Comparison of ENCODE assay signal across 9 mouse cellular contexts in genomic region chr13:46096968-46097367, GRCm38 (mm10).
DNase-seq lines count a peak whose midpoint lies in the region; ATAC-seq and TF ChIP-seq lines count a peak whose summit lies in the region.
"Had no signal": no experiment of that assay in that cellular context is flagged by ENCODE, and none has a peak within 500 bp of the region (broad histone marks: within the 10 kb centered on the region; RNA-seq: fewer than 3 reads in every experiment).

No protein-coding gene starts in this region.

- intact Hi-C loops in heart, adult 2 months (cut with DNase I), result no loop called here

- no peak overlapping the region for H3K4me3 ChIP-seq in heart, postnatal 0 days (ENCODE audit: low read depth, low read length)
- no peak overlapping the region for H3K4me3 ChIP-seq in heart, adult 2 months
- no peak overlapping the region for H3K4me3 ChIP-seq in intestine, embryonic 16.5 days (ENCODE audit: low read length)
- H3K4me3 ChIP-seq in cerebellum, adult 2 months (replicated peaks; ENCODE audit: insufficient read depth, low read depth, low read length), result no peak overlapping the region
- H3K4me3 ChIP-seq: limb, embryonic 15.5 days had no signal

- no peaks in the 10 kb centered on the region for H3K79me2 ChIP-seq in heart, adult 2 months (replicated peaks; ENCODE audit: control insufficient read depth, insufficient read depth, low read length)

- ATAC-seq in heart, postnatal 0 days (ENCODE audit: insufficient read depth, low read depth), result no peak
- ATAC-seq in intestine, embryonic 16.5 days, result 0 out of 2 replicates have a peak, but pooled peaks have one; percentile 31

- WGBS in heart, postnatal 0 days, result 5% methylated on average over 5 of the region's 5 CpGs
- WGBS in heart, adult 2 months, result 2% methylated on average over 5 of the region's 5 CpGs
- 2% methylated on average over 5 of the region's 5 CpGs for WGBS in intestine, embryonic 16.5 days
- 7% methylated on average over 5 of the region's 5 CpGs for WGBS in cerebellum, adult 2 months

- H3K27ac ChIP-seq in heart, postnatal 0 days (ENCODE audit: low read depth), result no peak overlapping the region
- H3K27ac ChIP-seq in heart, adult 2 months, result no peak overlapping the region
- H3K27ac ChIP-seq in intestine, embryonic 16.5 days (ENCODE audit: low read length), result no peak overlapping the region
- H3K27ac ChIP-seq in cerebellum, adult 2 months (ENCODE audit: insufficient read depth, low read length), result no peak overlapping the region
- H3K27ac ChIP-seq: limb, embryonic 15.5 days had no signal

- H3K9me3 ChIP-seq in heart, postnatal 0 days (replicated peaks; ENCODE audit: control insufficient read depth, low read length), result no peaks in the 10 kb centered on the region
- H3K9me3 ChIP-seq in intestine, embryonic 16.5 days (ENCODE audit: control insufficient read depth, low read length), result no peaks in the 10 kb centered on the region
- H3K9me3 ChIP-seq: limb, embryonic 15.5 days had no signal

- no peak for TF ChIP-seq CTCF in heart, postnatal 0 days (IDR thresholded peaks at IDR 0.05; ENCODE audit: low read depth)
- no peak for TF ChIP-seq CTCF in heart, adult 2 months (IDR thresholded peaks at IDR 0.05)
- TF ChIP-seq CTCF in cerebellum, adult 2 months (IDR thresholded peaks at IDR 0.05; ENCODE audit: borderline replicate concordance, insufficient read depth, low read depth, low read length), result no peak

- DNase-seq in heart, postnatal 0 days (ENCODE audit: low spot score), result peak; percentile 14
- DNase-seq in heart, adult 2 months, result no peak
- peak; percentile 19 for DNase-seq in thymus, postnatal 14 days
- no peak for DNase-seq in thymus, postnatal 25 days
- DNase-seq in retina, postnatal 1 day, result peak; percentile 79
- DNase-seq in cerebellum, adult 2 months, result no peak
- no peak for DNase-seq in left cerebral cortex, adult 18-20 months (ENCODE audit: low spot score in 2 of 2)

- no peak for TF ChIP-seq EP300 in heart, postnatal 0 days (IDR thresholded peaks at IDR 0.05; ENCODE audit: low read depth)
- TF ChIP-seq EP300 in heart, adult 2 months (IDR thresholded peaks at IDR 0.05; ENCODE audit: insufficient read depth, low read depth, low read length), result no peak

- TF ChIP-seq POLR2A in heart, adult 2 months (IDR thresholded peaks at IDR 0.05; ENCODE audit: insufficient read depth, low read depth, low read length), result no peak
- TF ChIP-seq POLR2A in cerebellum, adult 2 months (IDR thresholded peaks at IDR 0.05; ENCODE audit: borderline replicate concordance, insufficient read depth, low read length), result no peak

- no peaks in the 10 kb centered on the region for H3K36me3 ChIP-seq in heart, postnatal 0 days (replicated peaks; ENCODE audit: control insufficient read depth, insufficient read depth, low read length)
- H3K36me3 ChIP-seq in heart, adult 2 months (ENCODE audit: control insufficient read depth, insufficient read depth, low read length), result no peaks in the 10 kb centered on the region
- H3K36me3 ChIP-seq in intestine, embryonic 16.5 days (ENCODE audit: control insufficient read depth, insufficient read depth, low read length), result no peaks in the 10 kb centered on the region
- H3K36me3 ChIP-seq: limb, embryonic 15.5 days had no signal

- H3K9ac ChIP-seq in heart, postnatal 0 days (replicated peaks; ENCODE audit: low read depth, low read length), result no peak overlapping the region
- H3K9ac ChIP-seq in heart, adult 2 months (ENCODE audit: low read depth, low read length), result no peak overlapping the region
- no peak overlapping the region for H3K9ac ChIP-seq in intestine, embryonic 16.5 days (ENCODE audit: low read depth, low read length)
- H3K9ac ChIP-seq: limb, embryonic 15.5 days had no signal

- H3K4me2 ChIP-seq in heart, postnatal 0 days (ENCODE audit: low read depth, low read length), result no peak overlapping the region
- no peak overlapping the region for H3K4me2 ChIP-seq in intestine, embryonic 16.5 days (ENCODE audit: low read depth, low read length)
- H3K4me2 ChIP-seq: limb, embryonic 15.5 days had no signal

- no peaks in the 10 kb centered on the region for H3K4me1 ChIP-seq in heart, postnatal 0 days (ENCODE audit: control insufficient read depth, insufficient read depth)
- no peaks in the 10 kb centered on the region for H3K4me1 ChIP-seq in heart, adult 2 months (ENCODE audit: control insufficient read depth, insufficient read depth, low read length)
- no peaks in the 10 kb centered on the region for H3K4me1 ChIP-seq in intestine, embryonic 16.5 days (ENCODE audit: control insufficient read depth, insufficient read depth, low read length)
- no peaks in the 10 kb centered on the region for H3K4me1 ChIP-seq in cerebellum, adult 2 months (ENCODE audit: control insufficient read depth, insufficient read depth, low read length)
- H3K4me1 ChIP-seq: limb, embryonic 15.5 days had no signal

- no peaks in the 10 kb centered on the region for H3K27me3 ChIP-seq in heart, postnatal 0 days (ENCODE audit: control insufficient read depth, insufficient read depth, low read length)
- H3K27me3 ChIP-seq in heart, adult 2 months (ENCODE audit: control insufficient read depth, insufficient read depth, low read length), result no peaks in the 10 kb centered on the region
- H3K27me3 ChIP-seq in intestine, embryonic 16.5 days (replicated peaks; ENCODE audit: control insufficient read depth, insufficient read depth, low read length), result no peaks in the 10 kb centered on the region
- no peaks in the 10 kb centered on the region for H3K27me3 ChIP-seq in cerebellum, adult 2 months (ENCODE audit: control insufficient read depth, insufficient read depth, low read length)
- H3K27me3 ChIP-seq: limb, embryonic 15.5 days had no signal

Comparison
In these comparisons a context has a peak if more than half of its experiments do, and no peak if none do; other contexts are left out.
1. DNase-seq: peak in heart, postnatal 0 days (single experiment), thymus, postnatal 14 days (single experiment) and retina, postnatal 1 day (single experiment); none in heart, adult 2 months (0 of 2), thymus, postnatal 25 days (single experiment), cerebellum, adult 2 months (0 of 2) and left cerebral cortex, adult 18-20 months (0 of 2).